Mouse (Mus musculus): Measurements from ENCODE around the gene Atp2b2. TPM values are rescaled to one million over a fixed set of nuclear protein-coding genes. Genes with fewer than 3 reads are reported as not detected.
"Not testable (repeated sequence)": the region's sequence is repeated elsewhere in the genome, so short reads cannot be mapped to it uniquely, and the experiment has no call there.

Gene Atp2b2
- total RNA-seq, 2 experiments from 2014 or later = 0.10 to 0.28 TPM

GRCm38 (mm10) chr6:113719878-113720277 is 322.5 kb downstream of the Atp2b2 start, which contains the start of gene Ghrl:
Gene Ghrl, minus strand, starts transcription at chr6:113719880.
- no peak for TF ChIP-seq CTCF (IDR thresholded peaks at IDR 0.05)
- intact Hi-C loops (cut with DNase I) = no loop called here
- Histone ChIP-seq H3K27ac (no peak within 1 kb of the TSS), H3K4me3 (no peak within 1 kb of the TSS)
- DNase-seq = no peak

- no peak for DNase-seq
- intact Hi-C loops (cut with DNase I) = no loop called here
Measured at GRCm38 (mm10) chr6:113717541-113717940, 324.9 kb downstream of the Atp2b2 start.

GRCm38 (mm10) chr6:113714797-113715196 is 327.6 kb downstream of the Atp2b2 start:
- no peak for DNase-seq
- Histone ChIP-seq H3K27ac (no peak overlapping the region), H3K4me3 (no peak overlapping the region)
- TF ChIP-seq CTCF (IDR thresholded peaks at IDR 0.05) = no peak
- intact Hi-C loops (cut with DNase I) = no loop called here

More at GRCm38 (mm10) chr6:113717541-113717940, 324.9 kb downstream of the Atp2b2 start:
- Histone ChIP-seq H3K4me3 (no peak overlapping the region), H3K27ac (no peak overlapping the region)
- no peak for TF ChIP-seq CTCF (IDR thresholded peaks at IDR 0.05)

GRCm38 (mm10) chr6:113714276-113714675 is 328.1 kb downstream of the Atp2b2 start:
- intact Hi-C loops (cut with DNase I) = no loop called here
- TF ChIP-seq CTCF (IDR thresholded peaks at IDR 0.05) = no peak
- Histone ChIP-seq H3K4me3 (no peak overlapping the region), H3K27ac (no peak overlapping the region)
- no peak for DNase-seq

- DNase-seq; H3K4me3 ChIP-seq; intact Hi-C loops (cut with DNase I); H3K27ac ChIP-seq: not testable (repeated sequence)
Measured at GRCm38 (mm10) chr6:113713389-113713788, 329.0 kb downstream of the Atp2b2 start.

GRCm38 (mm10) chr6:113712718-113713117 is 329.7 kb downstream of the Atp2b2 start:
- no peak for DNase-seq
- no peak overlapping the region for H3K4me3 ChIP-seq
- TF ChIP-seq CTCF (IDR thresholded peaks at IDR 0.05) = no peak
- intact Hi-C loops (cut with DNase I) = no loop called here
- H3K27ac ChIP-seq = no peak overlapping the region

- TF ChIP-seq CTCF (IDR thresholded peaks at IDR 0.05) = no peak
- Histone ChIP-seq H3K4me3 (peak overlapping the region; percentile 96), H3K27ac (peak overlapping the region; percentile 95)
- intact Hi-C loops (cut with DNase I) = loop anchor here (5.0 to 10.0 kb wide), 2 partner anchors 60 to 163 kb away; partner anchors contain the start of genes Emc3, Fancd2 and Irak2
- DNase-seq = no peak
Measured at GRCm38 (mm10) chr6:113697222-113698205, 344.9 kb downstream of the Atp2b2 start.

- H3K4me3 ChIP-seq = peak within 1 kb of the TSS; percentile 96
- DNase-seq = peak; percentile 98
- intact Hi-C loops (cut with DNase I) = loop anchor here (5.0 to 10.0 kb wide), 2 partner anchors 59 to 162 kb away; partner anchors contain the start of genes Emc3, Fancd2 and Irak2
- peak within 1 kb of the TSS; percentile 95 for H3K27ac ChIP-seq
- peak; percentile 8; the same call in 1 of the 2 replicates for TF ChIP-seq CTCF (IDR thresholded peaks at IDR 0.05)
Measured at GRCm38 (mm10) chr6:113696582-113697221, 345.7 kb downstream of the Atp2b2 start, which contains the start of gene Tatdn2. Gene Tatdn2, plus strand, starts transcription at chr6:113697050.

- peak overlapping the region; percentile 96 for H3K4me3 ChIP-seq
- H3K27ac ChIP-seq = peak overlapping the region; percentile 95
- DNase-seq = no peak
- TF ChIP-seq CTCF (IDR thresholded peaks at IDR 0.05) = no peak
- intact Hi-C loops (cut with DNase I) = loop anchor here (5.0 to 10.0 kb wide), 2 partner anchors 59 to 161 kb away; partner anchors contain the start of genes Emc3, Fancd2 and Irak2
Measured at GRCm38 (mm10) chr6:113695766-113696355, 346.6 kb downstream of the Atp2b2 start.

GRCm38 (mm10) chr6:113695203-113695602 is 347.2 kb downstream of the Atp2b2 start:
- no peak for TF ChIP-seq CTCF (IDR thresholded peaks at IDR 0.05)
- intact Hi-C loops (cut with DNase I) = loop anchor here (5.0 to 10.0 kb wide), 2 partner anchors 58 to 160 kb away; partner anchors contain the start of genes Emc3, Fancd2 and Irak2
- DNase-seq = no peak
- H3K4me3 ChIP-seq = no peak overlapping the region
- H3K27ac ChIP-seq = no peak overlapping the region

Small RNA genes within 50 kb of the gene (microRNA-seq; reads per million reads assigned to microRNA genes)
- not detected for gene Mir7042

Other genes starting within 250 kb of the Atp2b2 start
- under 1 TPM in 1 of 2 experiments, not detected in 1; 0.08 TPM for gene Slc6a11, start 88.6 kb upstream of the Atp2b2 start, total RNA-seq (2021)
- gene Slc6a1, start 240.0 kb upstream of the Atp2b2 start, total RNA-seq (2021) = under 1 TPM in 1 of 2 experiments, not detected in 1; 0.10 TPM

All from gastrocnemius, adult 2 months (tissue).